Mouse (Mus musculus): ENCODE measurements around the gene Tmem131l.

Tmem131l gene

GRCm38 (mm10) chr3:83857621-83858020 is 182.4 kb downstream of the Tmem131l start:
- no peak for DNase-seq

- DNase-seq, result no peak
Measured at GRCm38 (mm10) chr3:83855643-83856042, 184.3 kb downstream of the Tmem131l start.

GRCm38 (mm10) chr3:83849341-83849740 is 190.6 kb downstream of the Tmem131l start:
- DNase-seq, result no peak

Data from lung, postnatal 4 days (tissue).